Mouse (Mus musculus) CH12.LX (cell line): ENCODE measurements around the gene Phospho1. TPM values are rescaled to one million over a fixed set of nuclear protein-coding genes. Genes with fewer than 3 reads are reported as not detected.

ENCODE experiments used
- DNase-seq: peaks from one replicate; pipeline ENCODE4 v3.0.0-alpha.2; 2013; ENCODE audit errors: extremely low read depth
- H3K27ac ChIP-seq: 2 replicates; pipeline ENCODE4 v1.5.1; 2012; ENCODE audit warnings: low read depth, mild to moderate bottlenecking, control low read depth, moderate library complexity; ENCODE audit not compliant: insufficient read depth
- H3K27me3 ChIP-seq: replicated peaks from 2 replicates; pipeline ENCODE3; 2012; ENCODE audit warnings: inconsistent platforms
- H3K36me3 ChIP-seq, 2 experiments: replicated peaks in 1 of 2; 2 replicates each; pipeline versions ENCODE3 to v1.6.1; 2012; ENCODE audit warnings: inconsistent platforms in 1 of 2, low read length in 1 of 2, mild to moderate bottlenecking in 1 of 2, mixed read lengths in 1 of 2, moderate library complexity in 1 of 2; ENCODE audit not compliant: control insufficient read depth in 1 of 2, insufficient read depth in 1 of 2
- H3K4me1 ChIP-seq, 2 experiments: 2 replicates each; pipeline ENCODE4 v1.6.1; 2012; ENCODE audit warnings: inconsistent platforms in 1 of 2, moderate library complexity in 1 of 2; ENCODE audit not compliant: insufficient read depth in 2 of 2, control insufficient read depth in 1 of 2
- H3K4me2 ChIP-seq: 2 replicates; pipeline ENCODE4 v1.6.1; 2012; ENCODE audit warnings: low read depth, mild to moderate bottlenecking, control low read depth; ENCODE audit not compliant: poor library complexity, insufficient read depth, severe bottlenecking
- H3K4me3 ChIP-seq, 3 experiments: fragments of 150-350 bp in 1 of 3; sonication (generic) in 1 of 3; replicated peaks in 1 of 3; 2 replicates each; pipeline versions ENCODE3 to v1.5.1; 2011 to 2012; ENCODE audit warnings: low read depth in 2 of 3, low read length in 2 of 3, mild to moderate bottlenecking in 2 of 3, moderate library complexity in 2 of 3, control low read depth in 1 of 3, improper control_type of control experiment in 1 of 3, inconsistent platforms in 1 of 3, mixed read lengths in 1 of 3; ENCODE audit not compliant: poor library complexity in 1 of 3
- H3K79me2 ChIP-seq: replicated peaks from 2 replicates; pipeline ENCODE4 v1.6.1; 2012; ENCODE audit warnings: mild to moderate bottlenecking, moderate library complexity; ENCODE audit not compliant: control insufficient read depth, poor library complexity, insufficient read depth, severe bottlenecking; ENCODE audit errors: extremely low read depth
- H3K9ac ChIP-seq: 2 replicates; pipeline ENCODE4 v1.6.1; 2012; ENCODE audit warnings: low read depth, mild to moderate bottlenecking, control low read depth, moderate library complexity; ENCODE audit not compliant: insufficient read depth
- H3K9me3 ChIP-seq: replicated peaks from 2 replicates; pipeline ENCODE3; 2012; ENCODE audit warnings: low read length, inconsistent platforms, mixed read lengths
- CHD1 ChIP-seq: IDR thresholded peaks from 2 replicates; pipeline ENCODE4 v1.6.1; 2012; ENCODE audit warnings: low read depth, low read length, improper control_type of control experiment, inconsistent platforms
- CHD2 ChIP-seq: IDR thresholded peaks from 2 replicates; pipeline ENCODE4 v1.6.1; 2011; ENCODE audit warnings: low read length, improper control_type of control experiment
- CTCF ChIP-seq, 2 experiments: IDR thresholded peaks in 1 of 2; conservative IDR thresholded peaks in 1 of 2; 2 replicates each; pipeline ENCODE4 v1.5.1; 2011 to 2012; ENCODE audit warnings: low read depth in 2 of 2, low read length in 2 of 2, improper control_type of control experiment in 1 of 2, inconsistent platforms in 1 of 2, mild to moderate bottlenecking in 1 of 2, moderate library complexity in 1 of 2
- ELF1 ChIP-seq: IDR thresholded peaks from 2 replicates; pipeline ENCODE4 v1.6.1; 2014; ENCODE audit warnings: low read depth, mild to moderate bottlenecking, inconsistent platforms, low read length, improper control_type of control experiment
- EP300 ChIP-seq: IDR thresholded peaks from 2 replicates; pipeline ENCODE4 v1.6.1; 2011; ENCODE audit warnings: low read length, improper control_type of control experiment
- IRF4 ChIP-seq: IDR thresholded peaks from 2 replicates; pipeline ENCODE4 v1.6.1; 2014; ENCODE audit warnings: low read depth, mild to moderate bottlenecking, inconsistent platforms, low read length, improper control_type of control experiment
- JUN ChIP-seq: IDR thresholded peaks from 2 replicates; pipeline ENCODE4 v1.6.1; 2011; ENCODE audit warnings: low read depth, mild to moderate bottlenecking, low read length, improper control_type of control experiment, moderate library complexity; ENCODE audit not compliant: insufficient read depth
- KAT2A ChIP-seq: IDR thresholded peaks from 2 replicates; pipeline ENCODE4 v1.6.1; 2012; ENCODE audit warnings: low read length, improper control_type of control experiment, inconsistent platforms; ENCODE audit not compliant: insufficient replicate concordance
- MAX ChIP-seq: IDR thresholded peaks from 2 replicates; pipeline ENCODE4 v1.6.1; 2011; ENCODE audit warnings: low read length, improper control_type of control experiment
- MAZ ChIP-seq: IDR thresholded peaks from 2 replicates; pipeline ENCODE4 v1.6.1; 2012; ENCODE audit warnings: low read depth, mild to moderate bottlenecking, inconsistent platforms, low read length, improper control_type of control experiment, moderate library complexity
- MXI1 ChIP-seq: IDR thresholded peaks from 2 replicates; pipeline ENCODE4 v1.6.1; 2011; ENCODE audit warnings: mild to moderate bottlenecking, low read depth, low read length, improper control_type of control experiment
- MYC ChIP-seq: IDR thresholded peaks from 2 replicates; pipeline ENCODE4 v1.6.1; 2011; ENCODE audit warnings: low read depth, mild to moderate bottlenecking, improper control_type of control experiment, low read length
- NRF1 ChIP-seq: IDR thresholded peaks from 2 replicates; pipeline ENCODE4 v1.6.1; 2014; ENCODE audit warnings: low read depth, mild to moderate bottlenecking, inconsistent platforms, low read length, improper control_type of control experiment, moderate library complexity
- PAX5 ChIP-seq: IDR thresholded peaks from 2 replicates; pipeline ENCODE4 v1.6.1; 2012; ENCODE audit warnings: low read length, inconsistent platforms, mixed read lengths
- POLR2AphosphoS2 ChIP-seq: IDR thresholded peaks from 2 replicates; pipeline ENCODE4 v1.6.1; 2011; ENCODE audit warnings: low read depth, low read length, improper control_type of control experiment
- RAD21 ChIP-seq: IDR thresholded peaks from 2 replicates; pipeline ENCODE4 v1.6.1; 2011; ENCODE audit warnings: low read depth, mild to moderate bottlenecking, low read length, improper control_type of control experiment, moderate library complexity
- RCOR1 ChIP-seq: conservative IDR thresholded peaks from 2 replicates; pipeline ENCODE4 v1.6.1; 2012; ENCODE audit warnings: low read depth, mild to moderate bottlenecking, inconsistent platforms, low read length, improper control_type of control experiment
- TBP ChIP-seq: conservative IDR thresholded peaks from 2 replicates; pipeline ENCODE4 v1.6.1; 2011; ENCODE audit warnings: low read depth, low read length, improper control_type of control experiment
- USF1 ChIP-seq: IDR thresholded peaks from 2 replicates; pipeline ENCODE4 v1.6.1; 2014; ENCODE audit warnings: low read depth, mild to moderate bottlenecking, inconsistent platforms, low read length, improper control_type of control experiment
- ZC3H11A ChIP-seq: IDR thresholded peaks from 2 replicates; pipeline ENCODE4 v1.6.1; 2012; ENCODE audit warnings: low read depth, mild to moderate bottlenecking, inconsistent platforms, low read length, improper control_type of control experiment
- ZKSCAN1 ChIP-seq: IDR thresholded peaks from 2 replicates; pipeline ENCODE4 v1.6.1; 2012; ENCODE audit warnings: low read depth, inconsistent platforms, low read length, improper control_type of control experiment, borderline replicate concordance
- ZMIZ1 ChIP-seq: IDR thresholded peaks from 2 replicates; pipeline ENCODE4 v1.6.1; 2012; ENCODE audit warnings: low read depth, mild to moderate bottlenecking, inconsistent platforms, low read length, improper control_type of control experiment
- dilution Hi-C: fragments of 300-500 bp; cut with MboI; formaldehyde crosslinking; loops from 2 replicates; pipeline ENCODE4 v1.14.3; 2020; ENCODE audit warnings: low sequenced_read_pairs; ENCODE audit not compliant: extremely low pct_unique_long_range_greater_than_20kb, extremely low pct_ligation_motif_present
- in situ Hi-C: fragments of 300-500 bp; cut with MboI; formaldehyde crosslinking; loops from 3 replicates; pipeline ENCODE4 v1.14.3; 2019; ENCODE audit warnings: low sequenced_read_pairs, low pct_ligation_motif_present, low pct_unique_long_range_greater_than_20kb, mixed read lengths
- polyA plus RNA-seq: library from polyadenylated mRNA; unstranded; fragments of >175 nt; gene quantifications from 2 replicates; pipeline ENCODE4 v1.2.1, GENCODE M21; 2012; ENCODE audit warnings: low read depth; ENCODE audit not compliant: insufficient read length
- total RNA-seq, 2 experiments: library from RNA; depleted of rRNA; stranded (reverse); fragments of 300-350 nt in 1 of 2; fragments of >200 nt in 1 of 2; gene quantifications; 2 replicates each; pipeline ENCODE4 v1.2.3; 2012 to 2014

The Phospho1 gene
- total and polyA plus RNA-seq, 3 experiments = 0.97 to 1.3 TPM; not detected in 1

DNA sequence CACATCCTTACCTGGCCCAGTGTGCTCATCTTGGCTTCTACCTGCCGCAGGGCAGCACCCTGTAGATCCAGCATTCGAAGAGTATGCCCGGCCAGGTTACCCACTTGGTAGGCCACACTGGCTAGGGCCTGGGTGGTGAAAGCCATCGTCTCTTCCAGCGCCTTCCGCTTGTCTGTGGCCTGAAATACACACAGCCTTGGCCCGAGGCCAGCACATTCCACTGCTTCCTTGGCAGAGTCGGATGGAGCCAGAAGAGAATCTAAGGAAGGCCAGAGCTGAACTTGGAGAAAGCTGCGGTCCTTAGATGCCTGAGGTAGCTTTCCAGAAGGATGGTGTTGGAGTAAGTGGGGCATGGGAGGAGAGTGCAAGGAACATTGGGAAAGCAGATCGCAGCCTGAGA, 12.8 kb downstream of the Phospho1 start, which contains the start of gene Gngt2:
TSS of gene Gngt2 (plus strand) at position 158 of the 400 bp plus-strand sequence.
- H3K27ac ChIP-seq = peak within 1 kb of the TSS; percentile 85; the same call in 1 of the 2 replicates
- peak within 1 kb of the TSS in 2 of 3 experiments; percentile 4 to 40 for H3K4me3 ChIP-seq
- peaks cover 50 to 92% of the 10 kb centered on the region in 2 experiments for H3K4me1 ChIP-seq
- DNase-seq = no peak
- no peaks in the 10 kb centered on the region for H3K27me3 ChIP-seq
- dilution Hi-C loops = no loop called here
- TF ChIP-seq USF1 (no peak), ZKSCAN1 (no peak), PAX5 (no peak), MAZ (no peak), CHD2 (no peak), CHD1 (no peak), ZMIZ1 (no peak), MAX (no peak), IRF4 (no peak), KAT2A (no peak), MXI1 (no peak), POLR2AphosphoS2 (no peak), MYC (no peak), EP300 (no peak), NRF1 (no peak), TBP (no peak), RAD21 (no peak), ZC3H11A (no peak), RCOR1 (no peak)
- TF ChIP-seq, all 38 proteins: peak for 0
- Histone ChIP-seq H3K9ac (peak within 1 kb of the TSS; percentile 29; the same call in 1 of the 2 replicates), H3K79me2 (peaks cover 39% of the 10 kb centered on the region), H3K4me2 (peak within 1 kb of the TSS; percentile 82), H3K9me3 (no peaks in the 10 kb centered on the region), H3K36me3 (peaks cover 33 to 43% of the 10 kb centered on the region in 2 experiments)
- in situ Hi-C loops = no loop called here

GRCm38 (mm10) chr11:95838598-95838997, 14.3 kb downstream of the Phospho1 start:
- no peaks in the 10 kb centered on the region for H3K27me3 ChIP-seq
- peaks cover 47 to 86% of the 10 kb centered on the region in 2 experiments for H3K4me1 ChIP-seq
- H3K9me3 ChIP-seq = no peaks in the 10 kb centered on the region
- TF ChIP-seq ELF1 = peak; percentile 38
- TF ChIP-seq MYC = 0 out of 2 replicates have a peak, but pooled peaks have one; percentile 25
- peak in 1 of 2 experiments; percentile 3; a peak in 1 of 4 replicates for TF ChIP-seq CTCF (conservative IDR thresholded peaks at IDR 0.05 in 1 of 2, IDR thresholded peaks at IDR 0.05 in 1 of 2; ENCODE audit: low read depth in 2 of 2, low read length in 2 of 2)
- peak; percentile 37; the same call in 1 of the 2 replicates for TF ChIP-seq MAZ
- TF ChIP-seq EP300 = no peak
- no peak for TF ChIP-seq JUN
- no peak for TF ChIP-seq USF1
- DNase-seq = no peak
- peak overlapping the region; percentile 29 for H3K9ac ChIP-seq
- peak overlapping the region; percentile 20 to 40 (median 24) for H3K4me3 ChIP-seq
- H3K79me2 ChIP-seq = peaks cover 39% of the 10 kb centered on the region
- in situ Hi-C loops = no loop called here
- peaks cover 20 to 28% of the 10 kb centered on the region in 2 experiments for H3K36me3 ChIP-seq
- H3K4me2 ChIP-seq = peak overlapping the region; percentile 82
- dilution Hi-C loops = no loop called here
- H3K27ac ChIP-seq = peak overlapping the region; percentile 85
